Mouse (Mus musculus): ENCODE measurements around the gene Erbin. TPM values are rescaled to one million over a fixed set of nuclear protein-coding genes. Genes with fewer than 3 reads are reported as not detected.

Gene Erbin
- polyA plus RNA-seq, 1 experiment from 2014 or later: 16.6 TPM

GRCm38 (mm10) chr13:103893065-103893464, 27.2 kb downstream of the Erbin start:
- H3K27ac ChIP-seq: no peak overlapping the region
- WGBS: 95% methylated on average over 5 of the region's 5 CpGs
- no peak for DNase-seq (ENCODE audit: low spot score)
- H3K4me1 ChIP-seq: no peaks in the 10 kb centered on the region
- H3K27me3 ChIP-seq (ENCODE audit: low read depth, poor library complexity, severe bottlenecking): no peaks in the 10 kb centered on the region
- no peak overlapping the region for H3K4me3 ChIP-seq
- peaks cover 7% of the 10 kb centered on the region for H3K36me3 ChIP-seq
- no peaks in the 10 kb centered on the region for H3K9me3 ChIP-seq (replicated peaks)

- Histone ChIP-seq H3K4me3 (no peak overlapping the region), H3K27me3 (ENCODE audit: low read depth, poor library complexity, severe bottlenecking) (no peaks in the 10 kb centered on the region), H3K36me3 (peaks cover 15% of the 10 kb centered on the region), H3K4me1 (no peaks in the 10 kb centered on the region), H3K9me3 (replicated peaks) (no peaks in the 10 kb centered on the region), H3K27ac (no peak overlapping the region)
- DNase-seq (ENCODE audit: low spot score): no peak
- 70% methylated on average over 3 of the region's 3 CpGs for WGBS
Observed at GRCm38 (mm10) chr13:103890038-103890437, 30.3 kb downstream of the Erbin start.

GRCm38 (mm10) chr13:103886503-103886902, 33.8 kb downstream of the Erbin start:
- no peaks in the 10 kb centered on the region for H3K27me3 ChIP-seq (ENCODE audit: low read depth, poor library complexity, severe bottlenecking)
- no peak overlapping the region for H3K4me3 ChIP-seq
- H3K36me3 ChIP-seq: peaks cover 33% of the 10 kb centered on the region
- no peaks in the 10 kb centered on the region for H3K4me1 ChIP-seq
- no peaks in the 10 kb centered on the region for H3K9me3 ChIP-seq (replicated peaks)
- 94% methylated on average over 3 of the region's 3 CpGs for WGBS
- H3K27ac ChIP-seq: no peak overlapping the region
- DNase-seq (ENCODE audit: low spot score): no peak

GRCm38 (mm10) chr13:103881200-103881599, 39.1 kb downstream of the Erbin start:
- DNase-seq (ENCODE audit: low spot score): no peak
- H3K36me3 ChIP-seq: peaks cover 56% of the 10 kb centered on the region
- 93% methylated on average over 4 of the region's 4 CpGs for WGBS

GRCm38 (mm10) chr13:103876743-103877142, 43.6 kb downstream of the Erbin start:
- H3K4me3 ChIP-seq: no peak overlapping the region
- H3K9me3 ChIP-seq (replicated peaks): no peaks in the 10 kb centered on the region

More at GRCm38 (mm10) chr13:103881200-103881599, 39.1 kb downstream of the Erbin start:
- no peaks in the 10 kb centered on the region for H3K9me3 ChIP-seq (replicated peaks)
- no peaks in the 10 kb centered on the region for H3K27me3 ChIP-seq (ENCODE audit: low read depth, poor library complexity, severe bottlenecking)
- H3K27ac ChIP-seq: no peak overlapping the region
- no peak overlapping the region for H3K4me3 ChIP-seq
- no peaks in the 10 kb centered on the region for H3K4me1 ChIP-seq

GRCm38 (mm10) chr13:103875823-103876514, 44.3 kb downstream of the Erbin start:
- Histone ChIP-seq H3K9me3 (replicated peaks) (no peaks in the 10 kb centered on the region), H3K27ac (no peak overlapping the region), H3K36me3 (peaks cover 33% of the 10 kb centered on the region), H3K4me1 (no peaks in the 10 kb centered on the region), H3K4me3 (no peak overlapping the region), H3K27me3 (ENCODE audit: low read depth, poor library complexity, severe bottlenecking) (no peaks in the 10 kb centered on the region)
- no peak for DNase-seq (ENCODE audit: low spot score)
- 93% methylated on average over 6 of the region's 6 CpGs for WGBS

More at GRCm38 (mm10) chr13:103876743-103877142, 43.6 kb downstream of the Erbin start:
- H3K36me3 ChIP-seq: peaks cover 37% of the 10 kb centered on the region
- H3K4me1 ChIP-seq: no peaks in the 10 kb centered on the region
- DNase-seq (ENCODE audit: low spot score): no peak
- H3K27ac ChIP-seq: no peak overlapping the region
- H3K27me3 ChIP-seq (ENCODE audit: low read depth, poor library complexity, severe bottlenecking): no peaks in the 10 kb centered on the region

- peaks cover 27% of the 10 kb centered on the region for H3K36me3 ChIP-seq
- H3K27me3 ChIP-seq (ENCODE audit: low read depth, poor library complexity, severe bottlenecking): no peaks in the 10 kb centered on the region
- no peaks in the 10 kb centered on the region for H3K9me3 ChIP-seq (replicated peaks)
- H3K4me3 ChIP-seq: no peak overlapping the region
- 82% methylated on average over 3 of the region's 3 CpGs for WGBS
- no peak overlapping the region for H3K27ac ChIP-seq
- H3K4me1 ChIP-seq: no peaks in the 10 kb centered on the region
- no peak for DNase-seq (ENCODE audit: low spot score)
Observed at GRCm38 (mm10) chr13:103870786-103871185, 49.5 kb downstream of the Erbin start.

- H3K4me1 ChIP-seq: no peaks in the 10 kb centered on the region
- no peak overlapping the region for H3K27ac ChIP-seq
- no peaks in the 10 kb centered on the region for H3K27me3 ChIP-seq (ENCODE audit: low read depth, poor library complexity, severe bottlenecking)
- H3K36me3 ChIP-seq: peaks cover 28% of the 10 kb centered on the region
- H3K4me3 ChIP-seq: no peak overlapping the region
- DNase-seq (ENCODE audit: low spot score): no peak
- H3K9me3 ChIP-seq (replicated peaks): no peaks in the 10 kb centered on the region
- WGBS: 100% methylated on average over 1 of the region's 1 CpGs
Observed at GRCm38 (mm10) chr13:103870117-103870516, 50.2 kb downstream of the Erbin start.

GRCm38 (mm10) chr13:103868875-103869274, 51.4 kb downstream of the Erbin start:
- Histone ChIP-seq H3K27ac (no peak overlapping the region), H3K27me3 (ENCODE audit: low read depth, poor library complexity, severe bottlenecking) (no peaks in the 10 kb centered on the region), H3K36me3 (peaks cover 37% of the 10 kb centered on the region), H3K4me3 (no peak overlapping the region), H3K4me1 (no peaks in the 10 kb centered on the region), H3K9me3 (replicated peaks) (no peaks in the 10 kb centered on the region)
- 49% methylated on average over 1 of the region's 1 CpGs for WGBS
- no peak for DNase-seq (ENCODE audit: low spot score)

- H3K27ac ChIP-seq: no peak overlapping the region
- no peak overlapping the region for H3K4me3 ChIP-seq
- peaks cover 68% of the 10 kb centered on the region for H3K36me3 ChIP-seq
- WGBS: 93% methylated on average over 4 of the region's 4 CpGs
- no peaks in the 10 kb centered on the region for H3K9me3 ChIP-seq (replicated peaks)
- no peaks in the 10 kb centered on the region for H3K4me1 ChIP-seq
- H3K27me3 ChIP-seq (ENCODE audit: low read depth, poor library complexity, severe bottlenecking): no peaks in the 10 kb centered on the region
- no peak for DNase-seq (ENCODE audit: low spot score)
Observed at GRCm38 (mm10) chr13:103862041-103862440, 58.3 kb downstream of the Erbin start.

- H3K4me3 ChIP-seq: no peak overlapping the region
- WGBS: 95% methylated on average over 2 of the region's 2 CpGs
- no peaks in the 10 kb centered on the region for H3K4me1 ChIP-seq
- H3K27ac ChIP-seq: no peak overlapping the region
- no peak for DNase-seq (ENCODE audit: low spot score)
- no peaks in the 10 kb centered on the region for H3K27me3 ChIP-seq (ENCODE audit: low read depth, poor library complexity, severe bottlenecking)
- H3K36me3 ChIP-seq: peaks cover 77% of the 10 kb centered on the region
- H3K9me3 ChIP-seq (replicated peaks): no peaks in the 10 kb centered on the region
Observed at GRCm38 (mm10) chr13:103859041-103859440, 61.3 kb downstream of the Erbin start.

- Histone ChIP-seq H3K4me1 (no peaks in the 10 kb centered on the region), H3K9me3 (replicated peaks) (no peaks in the 10 kb centered on the region), H3K36me3 (peaks cover 83% of the 10 kb centered on the region), H3K27me3 (ENCODE audit: low read depth, poor library complexity, severe bottlenecking) (no peaks in the 10 kb centered on the region), H3K4me3 (no peak overlapping the region), H3K27ac (no peak overlapping the region)
- DNase-seq (ENCODE audit: low spot score): no peak
- WGBS: 88% methylated on average over 2 of the region's 2 CpGs
Observed at GRCm38 (mm10) chr13:103847614-103848013, 72.7 kb downstream of the Erbin start.

- H3K9me3 ChIP-seq (replicated peaks): no peaks in the 10 kb centered on the region
- H3K36me3 ChIP-seq: peaks cover 95% of the 10 kb centered on the region
- WGBS: 92% methylated on average over 5 of the region's 5 CpGs
- no peak overlapping the region for H3K4me3 ChIP-seq
- DNase-seq (ENCODE audit: low spot score): no peak
- H3K27me3 ChIP-seq (ENCODE audit: low read depth, poor library complexity, severe bottlenecking): no peaks in the 10 kb centered on the region
- H3K4me1 ChIP-seq: no peaks in the 10 kb centered on the region
- H3K27ac ChIP-seq: no peak overlapping the region
Observed at GRCm38 (mm10) chr13:103841287-103842201, 78.8 kb downstream of the Erbin start.
